Mouse (Mus musculus) ovary, postnatal 14 days (tissue): ENCODE results near the gene Car5a.

Experiments
- DNase-seq: peaks from one replicate; pipeline ENCODE4 v3.0.0; 2022; ENCODE audit warnings: low spot score

Gene Car5a

GRCm38 (mm10) chr8:121955825-121956500 is 11.3 kb upstream of the Car5a start:
- no peak for DNase-seq

DNA sequence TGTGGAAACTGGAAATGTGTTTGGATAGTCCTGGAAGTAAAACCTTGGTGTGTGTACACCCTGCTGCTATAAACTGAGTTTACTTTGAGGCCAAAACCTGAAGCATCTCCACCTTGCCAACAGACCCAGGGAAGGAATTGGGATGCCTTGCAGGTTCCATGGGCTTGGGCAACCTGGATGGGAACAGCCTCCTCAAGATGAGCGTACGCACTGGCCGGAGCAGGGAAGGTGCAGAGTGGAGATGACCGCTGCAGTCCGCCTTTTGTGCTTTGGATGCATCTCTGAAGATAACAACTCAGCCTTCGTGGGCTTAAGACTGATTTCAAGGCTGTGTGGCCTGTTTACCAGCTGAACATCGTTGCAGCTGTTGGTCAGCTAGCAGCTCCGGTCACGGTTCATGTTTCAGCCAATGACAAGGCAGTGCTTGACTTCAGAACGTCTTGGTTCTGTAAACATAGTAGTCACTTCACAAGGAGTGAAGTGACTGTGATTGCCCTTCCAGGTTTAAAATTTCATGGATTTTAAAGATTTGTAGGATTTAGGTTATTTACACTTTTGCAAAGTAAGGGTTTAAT is 10.4 kb upstream of the Car5a start:
- DNase-seq: no peak

GRCm38 (mm10) chr8:121953821-121954545 is 9.3 kb upstream of the Car5a start:
- DNase-seq: no peak

DNA sequence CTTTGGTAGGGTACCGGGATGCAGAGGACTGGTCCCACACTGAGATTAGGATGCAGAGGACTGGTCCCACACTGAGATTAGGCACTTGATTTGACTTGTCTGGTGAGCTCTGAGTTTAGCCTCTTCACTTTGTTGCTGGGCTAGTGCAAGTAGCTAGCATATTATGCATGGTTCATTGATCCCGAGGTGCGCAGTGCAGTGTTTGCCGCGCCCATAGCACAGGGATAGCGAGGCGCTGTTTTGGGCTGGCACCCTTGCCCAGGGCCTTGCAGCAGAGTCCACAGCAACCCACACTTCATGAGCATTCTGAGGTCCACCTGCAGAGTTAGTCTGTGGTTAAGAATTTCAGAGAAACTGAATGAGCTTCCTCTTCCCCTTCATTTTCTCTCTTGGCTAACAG is 8.1 kb upstream of the Car5a start:
- no peak for DNase-seq

DNA sequence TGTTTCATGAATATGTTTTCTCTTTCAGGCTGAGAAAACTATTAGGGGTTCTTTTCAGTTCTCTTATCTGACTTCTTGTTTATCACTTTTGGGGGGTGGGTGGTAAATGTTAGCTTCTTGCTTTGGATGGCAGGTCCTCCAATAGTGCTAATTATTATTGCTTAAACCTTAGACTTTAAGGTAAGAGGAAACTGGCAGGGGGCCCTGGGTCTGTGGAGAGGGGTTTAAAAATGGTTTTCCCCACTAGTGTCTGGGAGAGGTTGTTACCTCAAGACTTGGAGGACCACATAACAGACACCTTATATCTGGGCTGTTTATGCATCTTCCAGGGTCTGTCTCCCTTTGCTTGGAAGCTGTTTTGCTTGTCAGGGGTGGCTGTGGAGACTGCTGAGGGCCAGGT is 7.4 kb upstream of the Car5a start:
- no peak for DNase-seq

DNA sequence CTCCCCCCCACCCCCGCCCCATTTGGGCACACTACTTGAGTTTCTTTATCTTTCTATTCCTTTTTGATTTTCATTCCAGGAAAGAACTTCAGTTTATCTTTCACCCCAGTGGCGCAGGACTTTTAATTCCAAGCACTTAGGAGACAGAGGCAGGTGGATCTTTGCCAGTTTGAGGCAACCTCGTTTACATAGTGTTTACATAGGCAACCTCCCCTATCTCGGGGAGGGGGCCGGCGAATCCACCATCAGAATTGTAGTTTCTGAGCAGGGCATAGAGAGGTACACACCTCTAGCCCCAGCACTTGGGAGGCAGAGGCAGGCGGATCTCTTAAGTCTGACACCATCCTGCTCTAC is 6.9 kb upstream of the Car5a start:
- DNase-seq: no peak

DNA sequence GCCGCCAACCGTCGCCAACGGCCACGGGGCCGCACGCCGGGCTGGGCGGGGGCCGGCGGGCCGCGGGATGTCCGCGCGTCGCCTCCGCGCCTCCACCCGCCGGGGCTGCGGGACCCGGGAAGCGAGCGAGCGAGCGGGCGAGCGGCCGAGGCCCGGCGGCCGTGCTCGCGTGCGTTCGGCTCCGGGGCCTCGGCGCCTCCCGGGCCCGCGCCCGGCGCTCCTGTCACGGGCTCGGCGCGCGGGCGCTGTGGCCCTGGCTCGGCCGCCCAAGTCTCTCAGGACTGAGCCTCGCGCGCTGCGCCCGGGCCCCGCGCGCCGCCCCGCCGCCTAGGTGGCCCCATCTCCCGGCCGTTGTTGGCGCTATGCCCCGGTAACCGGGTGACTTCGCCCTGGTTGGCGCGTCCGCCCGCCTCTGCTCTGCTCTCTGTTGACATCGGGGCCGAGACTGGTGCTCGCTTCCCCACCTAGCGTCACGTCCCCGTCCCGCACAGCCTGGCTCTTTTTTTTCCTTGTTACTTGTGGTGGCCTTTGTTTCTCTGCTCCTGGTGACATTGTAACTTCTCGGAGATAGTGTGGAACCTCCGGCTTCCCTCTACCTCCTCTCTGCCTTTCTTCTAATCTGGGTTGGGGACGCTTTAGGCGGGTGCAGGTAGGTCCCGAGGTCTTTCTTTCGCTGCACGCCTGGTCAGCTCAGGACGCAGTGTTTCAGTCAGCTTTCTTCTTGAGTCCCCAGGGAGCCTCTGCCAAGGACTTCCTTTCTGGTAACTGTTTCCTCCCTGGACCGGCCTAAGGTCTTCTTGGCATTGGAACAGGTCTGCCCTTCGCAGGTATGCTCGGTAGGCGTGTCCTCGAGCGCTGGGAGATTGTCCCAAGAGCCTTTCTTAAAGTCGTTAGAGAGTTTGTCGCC is 6.3 kb upstream of the Car5a start:
- no peak for DNase-seq

DNA sequence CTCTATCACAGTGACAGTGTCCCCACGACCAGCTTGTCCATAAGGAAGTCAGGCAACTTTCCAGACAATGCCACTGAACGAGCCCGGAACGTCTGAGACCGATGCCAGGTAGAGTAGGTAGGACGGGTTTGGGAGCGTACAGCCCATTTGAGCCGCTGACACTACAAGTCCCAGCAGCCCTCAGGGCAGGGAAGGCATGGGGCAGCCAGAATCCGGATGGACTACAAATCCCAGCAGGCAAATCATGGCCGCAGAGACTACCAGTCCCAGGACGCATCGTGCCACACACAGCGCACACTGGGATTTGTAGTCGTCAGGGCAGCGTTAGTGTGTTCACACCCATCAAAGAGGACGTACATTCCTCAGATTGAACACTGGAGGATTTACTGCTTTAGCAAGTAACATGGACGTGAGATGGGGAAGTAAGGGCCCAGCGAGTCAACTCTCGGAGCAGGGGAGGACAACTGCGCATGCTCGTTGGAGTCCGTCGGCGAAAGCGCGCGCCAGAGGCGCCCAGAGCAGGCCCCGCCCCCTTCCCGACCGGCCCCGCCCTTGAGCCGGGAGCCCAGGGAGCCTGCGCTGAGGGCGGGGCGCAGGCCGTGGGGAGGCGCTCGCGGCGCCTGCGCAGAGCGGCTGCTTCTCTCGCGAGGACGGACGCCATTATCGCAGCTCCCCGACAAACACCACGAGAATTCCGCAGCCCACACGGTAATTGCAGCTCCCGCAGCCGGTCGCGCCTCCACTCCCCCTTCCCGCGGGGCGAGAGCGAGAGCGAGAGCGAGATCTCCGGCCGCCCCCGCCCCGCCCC is 5.4 kb upstream of the Car5a start:
- peak; percentile 98 for DNase-seq

GRCm38 (mm10) chr8:121949222-121949800 is 4.6 kb upstream of the Car5a start, which contains the start of gene Banp:
Banp (plus strand) TSS chr8:121949750.
- DNase-seq: no peak

- no peak for DNase-seq
Observed at GRCm38 (mm10) chr8:121948321-121949145, 3.8 kb upstream of the Car5a start.

DNA sequence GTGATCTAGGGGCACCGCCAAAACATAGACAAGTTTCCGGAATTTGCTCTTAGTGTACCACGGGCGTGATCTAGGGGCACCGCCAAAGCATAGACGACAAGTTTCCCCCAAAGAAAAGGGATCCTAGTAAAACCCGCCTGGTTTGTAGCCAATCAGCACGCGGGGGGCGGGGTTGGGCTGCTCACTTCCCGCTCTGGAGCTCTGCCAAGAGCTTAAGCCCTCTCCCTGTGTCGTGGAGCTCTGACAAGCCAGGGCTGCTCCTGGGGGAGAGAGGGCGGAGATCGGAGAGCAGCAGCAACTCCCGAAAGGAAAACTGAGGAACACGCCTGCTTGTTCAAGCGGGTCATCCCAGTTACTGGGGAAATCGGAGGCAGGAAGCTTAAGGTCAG is 3.0 kb upstream of the Car5a start:
- DNase-seq: peak; percentile 87

- DNase-seq: no peak
Observed at GRCm38 (mm10) chr8:121947047-121947752, 2.5 kb upstream of the Car5a start.

DNA sequence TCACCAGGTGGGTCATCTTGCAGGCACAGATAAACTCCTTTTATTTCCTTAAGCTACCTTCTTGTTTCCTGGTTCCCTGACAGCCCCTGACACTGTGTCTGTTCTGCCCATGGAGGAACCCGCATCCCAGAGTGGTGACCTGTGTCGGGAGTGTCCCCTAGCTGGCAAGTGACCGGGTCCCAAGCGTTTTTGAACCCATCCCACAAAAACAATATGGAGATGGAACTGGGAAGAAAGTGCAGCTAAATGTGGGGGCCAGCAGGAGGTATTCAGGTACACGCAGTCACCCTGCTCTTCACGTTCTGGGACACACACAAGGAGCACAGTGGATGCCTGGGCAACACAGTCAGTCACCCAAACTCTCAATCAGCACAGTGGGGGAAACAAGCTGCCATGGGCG is 1.6 kb upstream of the Car5a start:
- DNase-seq: no peak

- no peak for DNase-seq
Observed at GRCm38 (mm10) chr8:121943716-121944115, 988 bp downstream of the Car5a start.

GRCm38 (mm10) chr8:121943057-121943540 is 1.6 kb downstream of the Car5a start:
- no peak for DNase-seq

DNA sequence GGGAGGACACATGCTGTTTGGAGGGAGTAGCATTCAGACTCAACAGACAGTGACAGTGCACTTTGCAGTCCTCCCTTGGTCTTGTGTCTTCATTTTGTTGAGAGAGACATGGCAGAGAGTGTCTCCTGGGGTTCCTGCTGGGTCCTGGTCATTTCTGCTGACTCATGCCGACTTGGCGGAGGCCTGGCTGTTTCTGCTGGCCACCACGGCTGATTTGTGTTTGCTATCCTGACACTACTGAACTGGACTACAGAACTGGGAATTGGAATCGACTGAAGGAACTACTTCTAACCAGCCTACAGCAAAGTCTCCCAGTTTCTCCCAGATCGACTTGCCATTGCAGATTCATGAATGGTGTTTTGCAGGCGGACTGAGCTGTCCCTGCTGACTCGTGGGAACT is 6.0 kb downstream of the Car5a start:
- DNase-seq: no peak

DNA sequence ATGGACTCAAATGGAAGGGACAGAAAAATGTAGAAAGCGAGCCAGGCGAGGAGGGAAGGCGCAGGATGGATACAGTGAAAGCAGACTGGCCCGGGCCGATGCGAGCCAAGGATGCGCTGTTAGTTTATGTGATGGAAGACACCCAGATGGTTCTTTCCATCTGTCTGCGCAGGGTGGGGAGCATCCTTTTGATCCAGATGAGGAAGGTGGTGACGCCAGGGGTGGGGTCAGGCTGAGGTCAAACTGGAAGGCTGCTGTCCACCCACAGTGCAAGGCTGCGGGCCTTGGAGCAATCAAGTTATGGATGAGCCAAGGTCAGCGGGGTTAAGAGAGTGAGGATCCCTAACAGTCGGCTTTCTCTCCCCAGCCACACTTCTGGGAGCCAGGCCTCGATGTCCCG is 8.3 kb downstream of the Car5a start:
- DNase-seq: no peak

GRCm38 (mm10) chr8:121935341-121936294 is 9.1 kb downstream of the Car5a start:
- no peak for DNase-seq
